Mouse (Mus musculus): ENCODE measurements at regions not wholly inside any gene's neighbourhood (a gene's known extent, or its start where the extent isn't known, plus 50 kb on each side); places are given as distances from the start of the nearest gene placed in this dataset.

- no peak for DNase-seq (ENCODE audit: extremely low spot score, low read depth, low spot score)
Observed at GRCm38 (mm10) chr8:50180682-50181081, 1336.9 kb upstream of the Tenm3 start.

- DNase-seq (ENCODE audit: extremely low spot score, low read depth, low spot score): no peak
Observed at GRCm38 (mm10) chr8:50164773-50165454, 1321.2 kb upstream of the Tenm3 start.

GRCm38 (mm10) chr8:50161076-50161475 lies 1317.3 kb upstream of the Tenm3 start:
- DNase-seq (ENCODE audit: extremely low spot score, low read depth, low spot score): peak; percentile 10

- DNase-seq (ENCODE audit: extremely low spot score, low read depth, low spot score): no peak
Observed at GRCm38 (mm10) chr8:50160326-50160725, 1316.6 kb upstream of the Tenm3 start.

- no peak for DNase-seq (ENCODE audit: extremely low spot score, low read depth, low spot score)
Observed at GRCm38 (mm10) chr8:50139876-50140275, 1296.1 kb upstream of the Tenm3 start.

GRCm38 (mm10) chr8:50120041-50120440 lies 1276.3 kb upstream of the Tenm3 start:
- no peak for DNase-seq (ENCODE audit: extremely low spot score, low read depth, low spot score)

- DNase-seq (ENCODE audit: extremely low spot score, low read depth, low spot score): no peak
Observed at GRCm38 (mm10) chr8:50082378-50082777, 1238.6 kb upstream of the Tenm3 start.

GRCm38 (mm10) chr8:50037096-50037495 lies 1193.3 kb upstream of the Tenm3 start:
- no peak for DNase-seq (ENCODE audit: extremely low spot score, low read depth, low spot score)

GRCm38 (mm10) chr8:50027544-50027943 lies 1183.8 kb upstream of the Tenm3 start:
- no peak for DNase-seq (ENCODE audit: extremely low spot score, low read depth, low spot score)

GRCm38 (mm10) chr8:50007546-50007945 lies 1163.8 kb upstream of the Tenm3 start:
- no peak for DNase-seq (ENCODE audit: extremely low spot score, low read depth, low spot score)

- DNase-seq (ENCODE audit: extremely low spot score, low read depth, low spot score): no peak
Observed at GRCm38 (mm10) chr8:50004254-50004653, 1160.5 kb upstream of the Tenm3 start.

GRCm38 (mm10) chr8:50003641-50004040 lies 1159.9 kb upstream of the Tenm3 start:
- no peak for DNase-seq (ENCODE audit: extremely low spot score, low read depth, low spot score)

GRCm38 (mm10) chr8:49998281-49999037 lies 1154.7 kb upstream of the Tenm3 start:
- no peak for DNase-seq (ENCODE audit: extremely low spot score, low read depth, low spot score)
